Mouse (Mus musculus) testis, adult 2 months (tissue): Measurements from ENCODE around the gene Hsdl2. TPM values are rescaled to one million over a fixed set of nuclear protein-coding genes. Genes with fewer than 3 reads are reported as not detected.

Source experiments
- H3K27ac ChIP-seq: fragments of 200-500 bp; 2 replicates; pipeline ENCODE4 v1.5.1; 2012; ENCODE audit warnings: low read depth, low read length; ENCODE audit not compliant: control insufficient read depth, insufficient read depth
- H3K27me3 ChIP-seq: fragments of 200-500 bp; 2 replicates; pipeline ENCODE4 v1.6.1; 2012; ENCODE audit warnings: mild to moderate bottlenecking, low read length, moderate library complexity; ENCODE audit not compliant: control insufficient read depth, insufficient read depth
- H3K36me3 ChIP-seq: fragments of 200-500 bp; 2 replicates; pipeline ENCODE4 v1.6.1; 2012; ENCODE audit warnings: mild to moderate bottlenecking, low read length; ENCODE audit not compliant: control insufficient read depth, insufficient read depth
- H3K4me1 ChIP-seq: fragments of 200-500 bp; 2 replicates; pipeline ENCODE4 v1.6.1; 2012; ENCODE audit warnings: low read length; ENCODE audit not compliant: control insufficient read depth, insufficient read depth
- H3K4me3 ChIP-seq: fragments of 200-500 bp; 2 replicates; pipeline ENCODE4 v1.5.1; 2012; ENCODE audit warnings: low read depth, mild to moderate bottlenecking, low read length, moderate library complexity, mixed read lengths; ENCODE audit not compliant: control insufficient read depth
- CTCF ChIP-seq: fragments of 200-500 bp; IDR thresholded peaks from 2 replicates; pipeline ENCODE4 v1.5.1; 2012; ENCODE audit warnings: low read depth, mild to moderate bottlenecking, inconsistent platforms, low read length, moderate library complexity; ENCODE audit not compliant: control insufficient read depth, insufficient read depth, insufficient replicate concordance
- POLR2A ChIP-seq: fragments of 200-500 bp; IDR thresholded peaks from 2 replicates; pipeline ENCODE4 v1.6.1; 2012; ENCODE audit warnings: low read depth, mild to moderate bottlenecking, inconsistent platforms, low read length, moderate library complexity; ENCODE audit not compliant: control insufficient read depth
- polyA plus RNA-seq: library from polyadenylated mRNA; depleted of rRNA; stranded (reverse); fragments of >200 nt; gene quantifications from 2 replicates; pipeline ENCODE4 v1.2.3, GENCODE M21; 2012; rRNA removed

The Hsdl2 gene
- polyA plus RNA-seq, 1 experiment: 71.7 TPM

DNA sequence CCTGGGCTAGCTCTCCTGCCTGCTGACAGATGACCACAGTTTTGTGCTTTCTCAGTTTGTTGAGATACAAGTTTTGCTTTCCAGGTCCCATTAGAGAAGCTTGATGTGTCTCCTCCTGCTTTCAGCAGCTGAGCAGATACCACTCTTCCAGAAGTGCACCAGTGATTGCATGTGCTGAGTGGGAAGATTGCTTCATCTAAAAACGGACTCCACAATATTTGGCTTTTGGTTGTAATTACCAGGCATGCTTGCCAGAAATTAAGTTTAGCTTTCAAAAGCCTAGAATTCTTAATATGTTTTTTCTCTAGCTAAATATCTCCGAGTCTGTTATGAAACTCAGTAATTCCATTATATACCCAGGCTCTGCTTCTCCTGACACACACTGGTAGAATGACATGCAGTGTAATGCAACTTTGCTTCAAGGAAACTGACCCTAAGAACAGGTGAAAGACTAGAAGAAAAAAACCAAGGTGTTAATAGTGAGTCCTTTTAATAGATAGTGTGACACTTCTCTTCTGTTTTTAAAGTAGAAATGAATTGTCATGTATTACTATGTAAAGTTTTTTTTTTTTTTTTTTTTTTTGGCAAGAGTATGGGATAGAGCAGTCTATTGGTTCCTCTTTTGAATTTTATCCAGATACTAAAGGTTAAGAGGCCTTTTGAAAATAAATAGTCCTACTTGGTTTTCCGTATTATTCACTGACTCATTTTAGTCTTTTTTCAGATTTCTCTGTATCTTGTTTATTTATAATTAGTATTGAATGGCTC is 85.4 kb downstream of the Hsdl2 start:
- Histone ChIP-seq H3K27me3 (no peaks in the 10 kb centered on the region), H3K4me3 (no peak overlapping the region), H3K36me3 (no peaks in the 10 kb centered on the region), H3K27ac (no peak overlapping the region), H3K4me1 (no peaks in the 10 kb centered on the region)
- no peak for TF ChIP-seq CTCF

GRCm38 (mm10) chr4:59668050-59668449 is 86.7 kb downstream of the Hsdl2 start:
- no peaks in the 10 kb centered on the region for H3K27me3 ChIP-seq
- TF ChIP-seq CTCF (no peak), POLR2A (no peak)

More at GRCm38 (mm10) chr4:59668050-59668449, 86.7 kb downstream of the Hsdl2 start:
- Histone ChIP-seq H3K4me1 (no peaks in the 10 kb centered on the region), H3K36me3 (no peaks in the 10 kb centered on the region), H3K27ac (no peak overlapping the region), H3K4me3 (no peak overlapping the region)

Other genes with a start within 250 kb of the Hsdl2 start
- 3.1 and 4.8 TPM in 2 replicates for gene Susd1, start 142.9 kb upstream of the Hsdl2 start, polyA plus RNA-seq
- gene Ptbp3, start 32.2 kb upstream of the Hsdl2 start, polyA plus RNA-seq: 11.5 and 13.6 TPM in 2 replicates
- gene E130308A19Rik, start 44.6 kb downstream of the Hsdl2 start, polyA plus RNA-seq: 5.9 and 6.7 TPM in 2 replicates
- gene Inip, start 220.0 kb downstream of the Hsdl2 start, polyA plus RNA-seq: 6.7 and 6.9 TPM in 2 replicates
- 0.57 and 0.71 TPM in 2 replicates for gene Snx30, start 224.3 kb downstream of the Hsdl2 start, polyA plus RNA-seq